Mouse (Mus musculus): ENCODE data around the gene Bmpr1b. TPM values are rescaled to one million over a fixed set of nuclear protein-coding genes. Genes with fewer than 3 reads are reported as not detected.

Gene Bmpr1b
- total and polyA plus RNA-seq, 3 experiments, result 0.04 TPM; not detected in 1

DNA sequence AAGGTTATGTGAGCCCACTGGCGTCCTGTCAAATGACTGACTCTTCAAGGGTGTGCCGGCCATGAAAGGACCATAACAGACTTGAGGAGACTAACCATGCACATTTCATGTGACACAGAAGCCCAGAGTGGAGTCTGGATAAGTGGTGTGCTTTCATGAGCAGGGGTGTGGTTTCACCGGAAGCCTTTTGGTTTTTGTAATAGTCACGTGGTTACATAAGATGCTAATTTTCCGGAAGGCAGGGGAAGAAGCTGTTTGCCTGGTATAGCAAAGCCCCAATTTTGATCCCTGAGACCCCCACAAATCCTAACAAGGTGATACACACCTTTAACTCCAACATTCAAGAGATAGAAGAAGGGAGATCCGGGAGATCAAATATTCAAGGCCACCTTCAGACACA is 38.3 kb upstream of the Bmpr1b start:
- Histone ChIP-seq H3K9ac (ENCODE audit: insufficient read depth, low read depth) (no peak overlapping the region), H3K4me1 (ENCODE audit: control insufficient read depth in 1 of 2, insufficient read depth in 2 of 2) (peaks cover 0 to 2% of the 10 kb centered on the region in 2 experiments; a peak in 1 of 4 replicates), H3K27me3 (replicated peaks) (no peaks in the 10 kb centered on the region), H3K79me2 (replicated peaks; ENCODE audit: control insufficient read depth, extremely low read depth, insufficient read depth, poor library complexity, severe bottlenecking) (no peaks in the 10 kb centered on the region), H3K27ac (ENCODE audit: insufficient read depth, low read depth) (no peak overlapping the region), H3K9me3 (replicated peaks; ENCODE audit: low read length) (no peaks in the 10 kb centered on the region), H3K4me3 (replicated peaks in 1 of 3; ENCODE audit: low read depth in 2 of 3, low read length in 2 of 3, poor library complexity in 1 of 3) (no peak overlapping the region), H3K36me3 (replicated peaks in 1 of 2; ENCODE audit: control insufficient read depth in 1 of 2, insufficient read depth in 1 of 2, low read length in 1 of 2) (no peaks in the 10 kb centered on the region), H3K4me2 (ENCODE audit: insufficient read depth, low read depth, poor library complexity, severe bottlenecking) (peak overlapping the region; percentile 19; the same call in 1 of the 2 replicates)
- no peak for DNase-seq (ENCODE audit: extremely low read depth)
- in situ Hi-C loops (cut with MboI; ENCODE audit: low pct_ligation_motif_present, low pct_unique_long_range_greater_than_20kb, low sequenced_read_pairs) (no loop called here), dilution Hi-C loops (cut with MboI; ENCODE audit: extremely low pct_ligation_motif_present, extremely low pct_unique_long_range_greater_than_20kb, low sequenced_read_pairs) (no loop called here)
- no peak for TF ChIP-seq HCFC1 (IDR thresholded peaks at IDR 0.05; ENCODE audit: low read depth, low read length)
- TF ChIP-seq PAX5 (IDR thresholded peaks at IDR 0.05; ENCODE audit: low read length), result no peak
- TF ChIP-seq POLR2AphosphoS2 (IDR thresholded peaks at IDR 0.05; ENCODE audit: low read depth, low read length), result no peak
- TF ChIP-seq IRF4 (IDR thresholded peaks at IDR 0.05; ENCODE audit: low read depth, low read length), result no peak
- peak; percentile 59; the same call in 1 of the 2 replicates for TF ChIP-seq MAX (IDR thresholded peaks at IDR 0.05; ENCODE audit: low read length)
- TF ChIP-seq CHD2 (IDR thresholded peaks at IDR 0.05; ENCODE audit: low read length), result no peak
- no peak for TF ChIP-seq NRF1 (IDR thresholded peaks at IDR 0.05; ENCODE audit: low read depth, low read length)
- no peak for TF ChIP-seq ETS1 (conservative IDR thresholded peaks at IDR 0.05; ENCODE audit: low read depth, low read length)
- no peak for TF ChIP-seq RCOR1 (conservative IDR thresholded peaks at IDR 0.05; ENCODE audit: low read depth, low read length)
- TF ChIP-seq ELF1 (IDR thresholded peaks at IDR 0.05; ENCODE audit: low read depth, low read length), result 0 out of 2 replicates have a peak, but pooled peaks have one; percentile 14
- no peak for TF ChIP-seq SIN3A (IDR thresholded peaks at IDR 0.05; ENCODE audit: low read length)
- TF ChIP-seq ZKSCAN1 (IDR thresholded peaks at IDR 0.05; ENCODE audit: borderline replicate concordance, low read depth, low read length), result no peak
- TF ChIP-seq KAT2A (IDR thresholded peaks at IDR 0.05; ENCODE audit: insufficient replicate concordance, low read length), result no peak
- TF ChIP-seq ZNF384 (IDR thresholded peaks at IDR 0.05; ENCODE audit: low read depth, low read length), result no peak
- TF ChIP-seq RAD21 (IDR thresholded peaks at IDR 0.05; ENCODE audit: low read depth, low read length), result no peak
- TF ChIP-seq USF2 (conservative IDR thresholded peaks at IDR 0.05; ENCODE audit: low read depth, low read length), result peak; percentile 63; the same call in 1 of the 2 replicates
- TF ChIP-seq MXI1 (IDR thresholded peaks at IDR 0.05; ENCODE audit: low read depth, low read length), result no peak
- TF ChIP-seq ZMIZ1 (IDR thresholded peaks at IDR 0.05; ENCODE audit: low read depth, low read length), result no peak
- no peak for TF ChIP-seq TCF12 (IDR thresholded peaks at IDR 0.05; ENCODE audit: low read depth, low read length)
- no peak for TF ChIP-seq CHD1 (IDR thresholded peaks at IDR 0.05; ENCODE audit: low read depth, low read length)
- peak; percentile 56 for TF ChIP-seq USF1 (IDR thresholded peaks at IDR 0.05; ENCODE audit: low read depth, low read length)
- no peak for TF ChIP-seq GABPA (IDR thresholded peaks at IDR 0.05; ENCODE audit: insufficient replicate concordance, low read depth, low read length)
- TF ChIP-seq EP300 (IDR thresholded peaks at IDR 0.05; ENCODE audit: low read length), result no peak

All from CH12.LX (cell line).